Mouse (Mus musculus) embryonic facial prominence, embryonic 12.5 days (tissue): ENCODE data around the gene Olfr574. TPM values are rescaled to one million over a fixed set of nuclear protein-coding genes. Genes with fewer than 3 reads are reported as not detected.

ENCODE experiments used
- ATAC-seq: fragments of 200-750 bp; cut with Nextera tagmentation; 2 replicates; pipeline ENCODE4 v1.8.0; 2017; ENCODE audit not compliant: insufficient number of reproducible peaks, insufficient read depth, low FRiP score, low TSS enrichment
- H3K27ac ChIP-seq: fragments of 300-500 bp; sonication (generic); 2 replicates; pipeline ENCODE4 v1.5.1; 2016; ENCODE audit warnings: mild to moderate bottlenecking
- H3K27me3 ChIP-seq: fragments of 300-500 bp; sonication (generic); 2 replicates; pipeline ENCODE4 v1.6.1; 2016; ENCODE audit warnings: mild to moderate bottlenecking, moderate library complexity
- H3K36me3 ChIP-seq: fragments of 300-500 bp; sonication (generic); 2 replicates; pipeline ENCODE4 v1.6.1; 2016; ENCODE audit warnings: mild to moderate bottlenecking
- H3K4me1 ChIP-seq: fragments of 300-500 bp; sonication (generic); 2 replicates; pipeline ENCODE4 v1.6.1; 2016
- H3K4me2 ChIP-seq: fragments of 300-500 bp; sonication (generic); replicated peaks from 2 replicates; pipeline ENCODE4 v1.6.1; 2016; ENCODE audit warnings: mild to moderate bottlenecking, moderate library complexity
- H3K4me3 ChIP-seq: fragments of 300-500 bp; sonication (generic); 2 replicates; pipeline ENCODE4 v1.5.1; 2016; ENCODE audit warnings: mild to moderate bottlenecking
- H3K9ac ChIP-seq: fragments of 300-500 bp; sonication (generic); 2 replicates; pipeline ENCODE4 v1.6.1; 2016; ENCODE audit warnings: mild to moderate bottlenecking, moderate library complexity
- H3K9me3 ChIP-seq: fragments of 300-500 bp; sonication (generic); 2 replicates; pipeline ENCODE4 v1.6.1; 2016; ENCODE audit warnings: mild to moderate bottlenecking, moderate library complexity
- WGBS: fragments of 180-500 bp; shearing (Covaris S2); methylation state at CpG from one replicate; pipeline ENCODE4 v1.1.7; 2016; 5-methylcytosine and 5-hydroxymethylcytosine counted together
- polyA plus RNA-seq: library from polyadenylated mRNA; unstranded; fragments of >200 nt; fragmentation: Nextera tagmentation; extraction: Ambion mirVana; gene quantifications from 2 replicates; pipeline ENCODE4 v1.2.1, GENCODE M21; 2016

Gene Olfr574
- polyA plus RNA-seq, result not detected in 2 replicates

GRCm38 (mm10) chr7:102948167-102948566 is at the start of gene Olfr574:
Gene Olfr574 (plus strand): TSS chr7:102948467.
- H3K9ac ChIP-seq, result no peak within 1 kb of the TSS
- no peaks in the 10 kb centered on the region for H3K9me3 ChIP-seq
- H3K36me3 ChIP-seq, result no peaks in the 10 kb centered on the region
- H3K27ac ChIP-seq, result no peak within 1 kb of the TSS
- H3K4me3 ChIP-seq, result no peak within 1 kb of the TSS
- ATAC-seq, result no peak
- H3K27me3 ChIP-seq, result no peaks in the 10 kb centered on the region
- 95% methylated on average over 1 of the region's 1 CpGs for WGBS
- no peaks in the 10 kb centered on the region for H3K4me1 ChIP-seq
- no peak within 1 kb of the TSS for H3K4me2 ChIP-seq

- Histone ChIP-seq H3K4me2 (no peak overlapping the region), H3K4me3 (no peak overlapping the region), H3K27ac (no peak overlapping the region), H3K4me1 (no peaks in the 10 kb centered on the region), H3K9ac (no peak overlapping the region), H3K9me3 (no peaks in the 10 kb centered on the region), H3K36me3 (no peaks in the 10 kb centered on the region), H3K27me3 (no peaks in the 10 kb centered on the region)
- 27% methylated on average over 1 of the region's 1 CpGs for WGBS
- no peak for ATAC-seq
Observed at GRCm38 (mm10) chr7:102915261-102915660, 33.0 kb upstream of the Olfr574 start.

DNA sequence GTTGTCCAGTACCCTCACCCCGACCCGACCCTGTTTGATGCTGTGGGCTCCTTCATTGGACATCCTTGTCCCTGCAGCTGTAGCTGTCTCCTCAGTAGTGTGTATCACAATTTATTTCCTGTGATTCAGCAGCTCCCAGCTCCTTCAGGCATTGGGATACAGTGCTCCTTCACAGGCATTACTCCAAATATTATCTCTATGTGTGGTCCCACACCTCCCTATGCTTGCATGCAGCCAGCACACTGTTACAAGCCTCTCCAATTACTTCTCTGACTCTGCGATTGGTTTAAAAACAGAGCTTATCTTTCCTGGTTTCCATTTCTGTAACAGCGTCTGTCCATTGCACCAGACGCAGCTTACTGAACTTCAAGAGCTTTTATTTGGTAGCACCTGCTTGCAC is 31.9 kb upstream of the Olfr574 start:
- Histone ChIP-seq H3K27me3 (no peaks in the 10 kb centered on the region), H3K4me2 (no peak overlapping the region), H3K36me3 (no peaks in the 10 kb centered on the region), H3K9me3 (no peaks in the 10 kb centered on the region), H3K9ac (no peak overlapping the region), H3K27ac (no peak overlapping the region), H3K4me1 (no peaks in the 10 kb centered on the region), H3K4me3 (no peak overlapping the region)
- no peak for ATAC-seq
- WGBS, result 63% methylated on average over 5 of the region's 5 CpGs

- Histone ChIP-seq H3K36me3 (no peaks in the 10 kb centered on the region), H3K9ac (no peak within 1 kb of the TSS), H3K27me3 (no peaks in the 10 kb centered on the region), H3K4me2 (no peak within 1 kb of the TSS), H3K4me1 (no peaks in the 10 kb centered on the region), H3K9me3 (no peaks in the 10 kb centered on the region), H3K27ac (no peak within 1 kb of the TSS), H3K4me3 (no peak within 1 kb of the TSS)
- peak; percentile 56; the same call in 1 of the 2 replicates for ATAC-seq
- WGBS, result 65% methylated on average over 4 of the region's 4 CpGs
Observed at GRCm38 (mm10) chr7:102917032-102917875, 31.0 kb upstream of the Olfr574 start, which contains the start of gene Olfr571. Gene Olfr571 (minus strand): TSS chr7:102917536.

DNA sequence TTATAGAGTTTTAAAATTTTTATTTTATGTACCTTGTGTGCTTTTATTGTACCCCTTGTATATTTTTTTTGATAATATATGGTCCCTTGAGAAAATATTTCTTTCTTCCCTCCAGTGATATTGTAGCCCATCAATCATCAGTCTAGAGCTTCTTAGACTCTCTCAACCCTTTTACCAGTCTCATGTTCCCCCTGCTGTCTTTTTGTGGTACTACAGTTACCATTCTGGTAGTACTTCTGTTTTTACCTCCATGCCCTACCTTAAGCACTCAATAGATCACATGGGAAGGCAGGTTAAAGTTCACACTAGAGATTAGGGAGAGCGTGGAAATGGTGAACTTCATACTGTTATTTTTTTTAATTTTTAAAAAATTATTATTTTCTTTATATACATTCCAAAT is 28.6 kb upstream of the Olfr574 start:
- H3K27me3 ChIP-seq, result no peaks in the 10 kb centered on the region
- 22% methylated on average over 1 of the region's 1 CpGs for WGBS
- no peak overlapping the region for H3K27ac ChIP-seq
- ATAC-seq, result no peak
- H3K4me3 ChIP-seq, result no peak overlapping the region
- no peaks in the 10 kb centered on the region for H3K9me3 ChIP-seq
- H3K4me2 ChIP-seq, result no peak overlapping the region
- H3K9ac ChIP-seq, result no peak overlapping the region
- no peaks in the 10 kb centered on the region for H3K4me1 ChIP-seq
- no peaks in the 10 kb centered on the region for H3K36me3 ChIP-seq

DNA sequence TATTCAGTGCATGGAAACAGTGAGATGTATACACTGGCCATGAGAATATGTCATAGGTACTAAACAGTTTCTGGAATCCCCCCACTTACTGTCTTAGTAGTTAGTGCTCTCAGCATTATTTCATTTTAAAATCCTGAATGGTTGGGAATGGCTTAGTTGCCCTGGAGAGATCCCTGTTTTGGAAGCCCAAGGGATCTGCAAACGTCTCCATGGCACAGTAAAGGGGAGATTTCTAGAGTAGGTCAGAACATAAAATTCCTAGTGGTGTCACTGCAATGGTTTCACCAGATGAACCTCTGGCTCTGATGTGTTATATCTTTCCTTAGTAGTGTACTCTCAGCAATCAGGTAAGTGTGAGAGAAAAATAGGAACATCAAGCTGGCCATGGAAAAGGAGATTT is 24.2 kb upstream of the Olfr574 start, which contains the start of gene Olfr572:
Gene Olfr572, plus strand, starts transcription at position 301 of the 400 bp plus-strand sequence.
- H3K27ac ChIP-seq, result no peak within 1 kb of the TSS
- no peaks in the 10 kb centered on the region for H3K9me3 ChIP-seq
- ATAC-seq, result no peak
- no peak within 1 kb of the TSS for H3K4me2 ChIP-seq
- H3K9ac ChIP-seq, result no peak within 1 kb of the TSS
- no peaks in the 10 kb centered on the region for H3K27me3 ChIP-seq
- H3K4me1 ChIP-seq, result no peaks in the 10 kb centered on the region
- H3K4me3 ChIP-seq, result no peak within 1 kb of the TSS
- H3K36me3 ChIP-seq, result no peaks in the 10 kb centered on the region
- 61% methylated on average over 1 of the region's 1 CpGs for WGBS

DNA sequence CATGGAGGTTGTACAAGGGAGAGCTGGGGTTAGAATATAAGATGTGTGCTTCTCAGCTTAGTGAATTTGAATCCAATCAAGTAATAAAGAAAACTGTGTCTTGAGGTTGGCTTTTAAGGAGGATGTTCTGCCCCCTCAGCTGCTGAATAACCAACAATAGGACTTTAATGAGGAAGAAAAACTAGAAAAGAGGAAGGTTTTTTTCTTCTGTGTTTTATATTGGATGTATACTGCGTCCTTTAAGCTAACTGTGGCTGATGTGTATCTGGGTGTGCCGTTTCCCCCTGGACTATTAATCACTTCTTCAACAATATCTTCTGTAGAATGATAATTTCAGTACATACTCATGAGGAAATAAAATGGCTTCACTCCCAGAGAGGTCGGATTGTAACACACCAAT is 21.2 kb upstream of the Olfr574 start:
- H3K36me3 ChIP-seq, result no peaks in the 10 kb centered on the region
- no peaks in the 10 kb centered on the region for H3K9me3 ChIP-seq
- H3K4me1 ChIP-seq, result no peaks in the 10 kb centered on the region
- ATAC-seq, result no peak
- no peak overlapping the region for H3K27ac ChIP-seq
- no peaks in the 10 kb centered on the region for H3K27me3 ChIP-seq
- H3K4me2 ChIP-seq, result no peak overlapping the region
- 78% methylated on average over 3 of the region's 3 CpGs for WGBS
- no peak overlapping the region for H3K4me3 ChIP-seq
- no peak overlapping the region for H3K9ac ChIP-seq

- ATAC-seq, result no peak
- H3K36me3 ChIP-seq, result no peaks in the 10 kb centered on the region
- no peaks in the 10 kb centered on the region for H3K4me1 ChIP-seq
- no peaks in the 10 kb centered on the region for H3K27me3 ChIP-seq
- H3K9ac ChIP-seq, result no peak within 1 kb of the TSS
- WGBS, result 91% methylated on average over 2 of the region's 2 CpGs
- H3K9me3 ChIP-seq, result no peaks in the 10 kb centered on the region
- H3K27ac ChIP-seq, result no peak within 1 kb of the TSS
- no peak within 1 kb of the TSS for H3K4me2 ChIP-seq
- no peak within 1 kb of the TSS for H3K4me3 ChIP-seq
Observed at GRCm38 (mm10) chr7:102942475-102942874, 5.8 kb upstream of the Olfr574 start, which contains the start of gene Olfr573-ps1. Gene Olfr573-ps1 (minus strand): TSS chr7:102942575.

DNA sequence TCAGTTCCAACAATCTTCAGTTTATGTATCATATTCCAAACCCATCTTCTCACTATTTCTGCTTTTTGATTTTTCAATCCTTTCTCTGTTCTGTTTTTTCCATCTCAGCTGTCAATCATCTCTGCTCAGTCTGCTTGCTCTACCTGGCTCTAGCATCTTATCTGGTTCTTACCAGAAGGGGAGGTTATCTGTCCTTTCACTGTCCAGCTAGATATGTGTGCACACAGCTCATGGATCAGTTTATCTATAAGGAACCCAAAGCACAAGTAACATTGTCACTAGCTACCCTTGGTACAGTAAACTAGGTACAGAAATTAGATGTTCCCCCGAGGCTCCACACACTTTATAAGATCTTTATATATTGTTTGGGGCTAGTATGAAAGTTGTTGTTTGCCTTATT is 4.8 kb upstream of the Olfr574 start:
- no peaks in the 10 kb centered on the region for H3K36me3 ChIP-seq
- H3K4me3 ChIP-seq, result no peak overlapping the region
- no peak overlapping the region for H3K9ac ChIP-seq
- no peak overlapping the region for H3K27ac ChIP-seq
- H3K27me3 ChIP-seq, result no peaks in the 10 kb centered on the region
- H3K4me2 ChIP-seq, result no peak overlapping the region
- no peaks in the 10 kb centered on the region for H3K9me3 ChIP-seq
- no peak for ATAC-seq
- 87% methylated on average over 1 of the region's 1 CpGs for WGBS
- no peaks in the 10 kb centered on the region for H3K4me1 ChIP-seq

GRCm38 (mm10) chr7:102950732-102951131 is 2.5 kb downstream of the Olfr574 start:
- no peaks in the 10 kb centered on the region for H3K9me3 ChIP-seq
- H3K4me3 ChIP-seq, result no peak overlapping the region
- 61% methylated on average over 1 of the region's 1 CpGs for WGBS
- H3K27me3 ChIP-seq, result no peaks in the 10 kb centered on the region
- no peak overlapping the region for H3K9ac ChIP-seq
- H3K4me1 ChIP-seq, result no peaks in the 10 kb centered on the region
- no peak overlapping the region for H3K4me2 ChIP-seq
- no peaks in the 10 kb centered on the region for H3K36me3 ChIP-seq
- no peak overlapping the region for H3K27ac ChIP-seq
- ATAC-seq, result no peak

DNA sequence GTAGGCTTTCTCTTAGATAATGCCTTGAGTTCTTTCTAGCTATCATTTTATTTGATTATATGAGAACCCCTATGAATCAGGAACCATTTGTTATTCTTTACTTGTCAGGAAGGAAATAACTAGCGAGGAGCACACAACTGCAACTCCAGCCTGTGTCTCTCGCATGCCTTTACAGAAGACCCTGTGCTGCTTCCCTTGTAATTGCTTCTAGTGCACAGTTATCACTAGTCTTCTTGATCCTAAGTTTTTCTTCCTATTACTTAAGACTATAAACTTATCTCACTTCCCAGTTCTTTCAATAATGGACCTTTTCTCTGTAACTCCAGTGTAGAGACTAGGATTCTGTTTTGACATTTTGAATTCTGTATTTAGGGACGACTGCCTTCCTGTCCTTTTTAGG is 9.9 kb downstream of the Olfr574 start:
- Histone ChIP-seq H3K9ac (no peak overlapping the region), H3K36me3 (no peaks in the 10 kb centered on the region), H3K4me3 (no peak overlapping the region), H3K27ac (no peak overlapping the region), H3K9me3 (no peaks in the 10 kb centered on the region), H3K27me3 (no peaks in the 10 kb centered on the region), H3K4me2 (no peak overlapping the region), H3K4me1 (no peaks in the 10 kb centered on the region)
- no peak for ATAC-seq
- 76% methylated on average over 3 of the region's 3 CpGs for WGBS

DNA sequence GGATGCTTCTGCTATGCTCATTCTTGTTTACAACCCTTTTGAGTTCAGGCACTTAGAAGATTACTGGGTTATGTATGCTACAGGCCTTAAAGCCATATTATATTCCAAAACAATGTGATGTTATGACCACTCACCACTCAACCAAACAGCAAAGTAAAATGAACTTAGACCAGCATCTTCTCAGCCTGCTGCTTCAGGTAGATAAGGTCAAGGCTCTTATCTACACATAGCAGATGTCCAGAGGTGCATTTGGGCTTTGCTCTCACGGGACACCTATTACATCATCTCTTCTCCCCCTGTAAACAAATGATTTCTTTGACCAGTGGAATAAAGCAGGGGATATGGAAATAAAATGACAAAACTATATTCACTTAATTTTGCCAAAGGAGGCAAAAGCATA is 10.3 kb downstream of the Olfr574 start, which contains the start of gene Olfr575:
Gene Olfr575, minus strand, starts transcription at position 183 of the 400 bp plus-strand sequence.
- WGBS, result 67% methylated on average over 1 of the region's 1 CpGs
- Histone ChIP-seq H3K9me3 (no peaks in the 10 kb centered on the region), H3K36me3 (no peaks in the 10 kb centered on the region), H3K4me3 (no peak within 1 kb of the TSS), H3K9ac (no peak within 1 kb of the TSS), H3K27ac (no peak within 1 kb of the TSS), H3K4me2 (no peak within 1 kb of the TSS), H3K4me1 (no peaks in the 10 kb centered on the region), H3K27me3 (no peaks in the 10 kb centered on the region)
- no peak for ATAC-seq
